Mouse (Mus musculus) megakaryocyte, embryonic 14.5 days (primary cell): Measurements from ENCODE around the gene Map1lc3b.

Experiments
- FLI1 ChIP-seq: IDR thresholded peaks from 2 replicates; pipeline ENCODE4 v1.6.1; 2012; ENCODE audit warnings: low read length, inconsistent platforms, mixed read lengths
- GATA1 ChIP-seq: IDR thresholded peaks from 3 replicates; pipeline ENCODE4 v1.6.1; 2012; ENCODE audit warnings: mixed read lengths, low read length, inconsistent platforms, borderline replicate concordance

DNA sequence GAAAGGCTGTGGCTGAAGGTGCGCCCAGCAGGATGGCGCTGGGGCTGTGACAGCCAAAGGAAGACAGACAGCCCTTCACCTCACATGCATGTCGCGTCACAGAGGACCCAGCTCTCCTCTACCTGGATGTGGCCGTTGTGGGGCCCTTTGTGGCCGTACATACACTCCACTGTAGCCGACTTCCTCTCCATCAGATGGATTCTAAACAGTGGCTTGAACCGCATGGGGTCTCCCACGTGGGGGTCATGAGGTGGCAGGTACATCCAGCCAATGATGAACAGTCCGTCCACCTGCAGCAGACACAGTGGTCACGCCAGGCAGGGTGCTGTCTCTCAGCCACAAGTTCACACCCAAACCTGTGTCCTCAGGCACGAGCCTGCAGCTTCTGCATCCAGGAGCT is 30.4 kb upstream of the Map1lc3b start:
- no peak for TF ChIP-seq GATA1
- TF ChIP-seq FLI1, result no peak
